Mouse (Mus musculus): ENCODE results near the gene Mdfic. TPM values are rescaled to one million over a fixed set of nuclear protein-coding genes. Genes with fewer than 3 reads are reported as not detected.
"Not testable (repeated sequence)": the region's sequence is repeated elsewhere in the genome, so short reads cannot be mapped to it uniquely, and the experiment has no call there.

The Mdfic gene
- polyA plus RNA-seq, 1 experiment from 2014 or later = 8.3 TPM

DNA sequence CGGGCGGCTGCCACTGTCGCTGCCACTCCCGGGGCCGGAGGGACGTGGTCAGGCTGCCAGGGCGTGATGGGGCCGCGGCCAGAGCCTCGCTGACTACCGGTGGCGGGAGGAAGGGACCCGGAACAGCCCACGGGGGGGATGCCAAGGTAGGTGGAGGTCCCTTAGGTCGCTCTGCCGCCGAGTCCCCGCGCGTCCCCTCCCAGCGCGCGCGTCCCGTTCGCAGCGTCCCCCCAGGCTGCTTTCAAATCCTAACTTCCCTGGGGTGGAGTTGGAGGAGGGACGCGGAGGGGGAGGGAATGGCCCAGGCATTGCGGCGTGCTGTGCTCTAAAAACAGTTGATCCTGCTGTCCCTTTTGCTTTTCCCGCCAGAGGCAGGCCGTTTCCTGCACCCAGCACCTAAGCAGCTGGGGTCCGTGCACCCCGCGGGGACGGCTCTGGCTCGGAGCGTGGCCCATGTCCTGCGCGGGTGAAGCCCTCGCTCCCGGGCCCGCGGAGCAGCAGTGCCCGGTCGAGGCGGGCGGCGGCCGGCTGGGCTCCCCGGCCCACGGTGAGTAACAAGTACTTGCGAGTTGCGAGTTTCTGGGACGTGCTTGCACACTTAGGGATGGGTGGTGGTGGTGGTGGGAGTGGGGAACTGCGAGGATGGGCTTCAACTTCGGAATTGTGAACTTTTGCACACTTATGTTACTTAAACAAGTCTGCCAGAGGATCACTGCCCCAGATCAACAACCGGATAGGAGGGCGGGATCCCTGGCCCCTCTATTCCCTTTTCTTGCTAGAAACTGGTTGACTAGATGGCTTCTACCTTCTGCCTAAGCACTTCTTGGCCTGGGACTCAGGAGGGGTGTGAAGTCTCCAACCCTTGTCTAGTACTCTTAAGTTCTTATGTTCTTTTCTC lies 606 bp downstream of the Mdfic start:
- peak; percentile 87 for DNase-seq (ENCODE audit: low spot score)
- peak overlapping the region; percentile 80 for H3K9ac ChIP-seq (ENCODE audit: low read length)
- peak overlapping the region; percentile 71 for H3K4me3 ChIP-seq (ENCODE audit: low read depth, low read length)
- H3K9me3 ChIP-seq (ENCODE audit: control insufficient read depth, low read length) = no peaks in the 10 kb centered on the region
- H3K36me3 ChIP-seq (ENCODE audit: control insufficient read depth, insufficient read depth, low read length) = no peaks in the 10 kb centered on the region
- ATAC-seq (replicated peaks; ENCODE audit: low FRiP score, low TSS enrichment, low read depth) = peak; percentile 80
- H3K27me3 ChIP-seq (replicated peaks; ENCODE audit: control insufficient read depth, insufficient read depth, low read length) = no peaks in the 10 kb centered on the region
- peak overlapping the region; percentile 66 for H3K4me2 ChIP-seq (ENCODE audit: low read length)
- no peaks in the 10 kb centered on the region; the same call in 1 of the 2 replicates for H3K4me1 ChIP-seq (replicated peaks; ENCODE audit: control insufficient read depth, insufficient read depth, low read length)
- peak overlapping the region; percentile 76 for H3K27ac ChIP-seq (ENCODE audit: low read depth)
- under 1% methylated on average over 60 of the region's 60 CpGs for WGBS

DNA sequence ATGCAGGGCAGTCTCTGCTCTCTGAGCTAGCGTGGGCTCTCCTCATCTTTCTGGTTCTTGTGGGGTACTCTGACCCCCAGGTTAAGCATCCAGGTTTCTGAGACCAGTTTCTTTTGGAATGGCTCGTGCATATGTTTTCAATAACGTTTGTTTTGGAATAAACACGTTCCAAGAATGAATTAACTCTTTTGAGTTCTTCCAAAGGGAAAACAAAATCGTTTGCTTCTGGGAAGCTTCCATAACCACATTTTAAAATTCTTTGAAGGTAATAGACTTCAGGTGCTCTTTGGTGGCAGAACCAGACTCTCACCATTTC lies 1.2 kb downstream of the Mdfic start:
- no peak for DNase-seq (ENCODE audit: low spot score)
- Histone ChIP-seq H3K9me3 (ENCODE audit: control insufficient read depth, low read length) (no peaks in the 10 kb centered on the region), H3K4me2 (ENCODE audit: low read length) (peak overlapping the region; percentile 66), H3K4me1 (replicated peaks; ENCODE audit: control insufficient read depth, insufficient read depth, low read length) (no peaks in the 10 kb centered on the region; the same call in 1 of the 2 replicates), H3K36me3 (ENCODE audit: control insufficient read depth, insufficient read depth, low read length) (no peaks in the 10 kb centered on the region), H3K27ac (ENCODE audit: low read depth) (peak overlapping the region; percentile 76), H3K4me3 (ENCODE audit: low read depth, low read length) (peak overlapping the region; percentile 71), H3K9ac (ENCODE audit: low read length) (peak overlapping the region; percentile 80), H3K27me3 (replicated peaks; ENCODE audit: control insufficient read depth, insufficient read depth, low read length) (no peaks in the 10 kb centered on the region)
- no peak for ATAC-seq (replicated peaks; ENCODE audit: low FRiP score, low TSS enrichment, low read depth)
- WGBS = 24% methylated on average over 5 of the region's 5 CpGs

DNA sequence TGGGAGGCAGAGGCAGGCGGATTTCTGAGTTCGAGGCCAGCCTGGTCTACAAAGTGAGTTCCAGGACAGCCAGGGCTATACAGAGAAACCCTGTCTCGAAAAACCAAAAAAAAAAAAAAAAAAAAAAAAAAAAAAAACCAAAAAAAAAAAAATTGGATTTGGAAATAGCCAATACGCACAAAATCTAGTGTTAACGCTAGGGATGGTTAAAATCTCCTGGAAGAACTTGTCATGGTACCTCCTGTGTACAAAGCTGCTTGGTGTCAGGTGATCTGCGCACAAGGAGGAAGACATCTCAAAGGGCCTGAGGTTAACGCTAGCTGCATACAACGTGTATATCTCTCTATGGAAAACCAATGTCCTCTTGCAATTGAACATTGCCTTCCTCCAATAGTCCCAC lies 2.2 kb downstream of the Mdfic start:
- 91% methylated on average over 6 of the region's 8 CpGs for WGBS
- not testable (repeated sequence) for DNase-seq (ENCODE audit: low spot score); H3K27me3 ChIP-seq (replicated peaks; ENCODE audit: control insufficient read depth, insufficient read depth, low read length); H3K4me3 ChIP-seq (ENCODE audit: low read depth, low read length); H3K9ac ChIP-seq (ENCODE audit: low read length); H3K4me1 ChIP-seq (replicated peaks; ENCODE audit: control insufficient read depth, insufficient read depth, low read length); H3K36me3 ChIP-seq (ENCODE audit: control insufficient read depth, insufficient read depth, low read length); ATAC-seq (replicated peaks; ENCODE audit: low FRiP score, low TSS enrichment, low read depth); H3K27ac ChIP-seq (ENCODE audit: low read depth); H3K9me3 ChIP-seq (ENCODE audit: control insufficient read depth, low read length)
- peak overlapping the region; percentile 66; the same call in 1 of the 2 replicates for H3K4me2 ChIP-seq (ENCODE audit: low read length)

DNA sequence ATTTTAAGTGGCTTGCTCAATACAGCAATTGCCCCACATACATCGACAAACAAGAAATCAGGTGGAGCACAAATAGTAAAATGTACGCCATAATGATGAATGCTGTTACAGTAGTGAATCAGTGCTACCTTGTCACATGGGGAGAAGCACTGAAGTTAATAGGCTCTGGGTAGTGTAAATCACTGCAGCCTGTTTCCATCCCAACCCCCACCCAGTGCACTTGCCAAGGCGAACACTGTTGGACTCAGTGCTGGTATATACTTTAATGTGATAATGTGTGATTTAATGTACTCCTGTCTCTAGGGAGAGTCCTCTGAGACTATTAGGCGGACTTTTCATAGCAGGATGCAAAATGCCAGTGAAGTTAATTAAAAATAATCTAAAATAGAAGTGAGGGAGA lies 3.8 kb downstream of the Mdfic start:
- no peak for DNase-seq (ENCODE audit: low spot score)
- 62% methylated on average over 4 of the region's 4 CpGs for WGBS
- Histone ChIP-seq H3K27ac (ENCODE audit: low read depth) (no peak overlapping the region), H3K9ac (ENCODE audit: low read length) (no peak overlapping the region), H3K27me3 (replicated peaks; ENCODE audit: control insufficient read depth, insufficient read depth, low read length) (no peaks in the 10 kb centered on the region), H3K4me3 (ENCODE audit: low read depth, low read length) (no peak overlapping the region), H3K9me3 (ENCODE audit: control insufficient read depth, low read length) (no peaks in the 10 kb centered on the region), H3K4me2 (ENCODE audit: low read length) (no peak overlapping the region), H3K4me1 (replicated peaks; ENCODE audit: control insufficient read depth, insufficient read depth, low read length) (no peaks in the 10 kb centered on the region; the same call in 1 of the 2 replicates), H3K36me3 (ENCODE audit: control insufficient read depth, insufficient read depth, low read length) (no peaks in the 10 kb centered on the region)
- no peak for ATAC-seq (replicated peaks; ENCODE audit: low FRiP score, low TSS enrichment, low read depth)

DNA sequence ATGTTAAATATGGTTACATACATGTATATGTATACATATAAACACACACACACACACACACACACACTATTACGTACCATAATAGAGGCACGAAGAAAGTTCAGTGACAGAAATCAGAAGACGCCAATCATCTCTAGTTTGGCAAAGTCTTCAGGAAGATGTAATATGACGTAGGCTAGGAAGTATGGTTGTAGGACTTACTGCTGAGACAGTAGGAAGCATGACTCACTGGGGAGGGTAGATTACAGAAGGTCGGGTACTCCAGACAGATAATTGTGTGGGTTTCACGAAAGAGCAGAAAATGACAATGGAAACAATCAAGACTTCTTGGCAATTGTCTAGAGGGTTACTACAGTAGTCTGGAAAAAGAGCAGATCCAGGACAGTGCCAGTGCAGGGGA lies 6.0 kb downstream of the Mdfic start:
- no peaks in the 10 kb centered on the region for H3K9me3 ChIP-seq (ENCODE audit: control insufficient read depth, low read length)
- H3K27ac ChIP-seq (ENCODE audit: low read depth) = no peak overlapping the region
- ATAC-seq (replicated peaks; ENCODE audit: low FRiP score, low TSS enrichment, low read depth) = no peak
- H3K36me3 ChIP-seq (ENCODE audit: control insufficient read depth, insufficient read depth, low read length) = no peaks in the 10 kb centered on the region
- no peaks in the 10 kb centered on the region for H3K27me3 ChIP-seq (replicated peaks; ENCODE audit: control insufficient read depth, insufficient read depth, low read length)
- no peak overlapping the region for H3K9ac ChIP-seq (ENCODE audit: low read length)
- no peaks in the 10 kb centered on the region; the same call in 1 of the 2 replicates for H3K4me1 ChIP-seq (replicated peaks; ENCODE audit: control insufficient read depth, insufficient read depth, low read length)
- 88% methylated on average over 6 of the region's 6 CpGs for WGBS
- H3K4me3 ChIP-seq (ENCODE audit: low read depth, low read length) = no peak overlapping the region
- no peak for DNase-seq (ENCODE audit: low spot score)
- no peak overlapping the region for H3K4me2 ChIP-seq (ENCODE audit: low read length)

DNA sequence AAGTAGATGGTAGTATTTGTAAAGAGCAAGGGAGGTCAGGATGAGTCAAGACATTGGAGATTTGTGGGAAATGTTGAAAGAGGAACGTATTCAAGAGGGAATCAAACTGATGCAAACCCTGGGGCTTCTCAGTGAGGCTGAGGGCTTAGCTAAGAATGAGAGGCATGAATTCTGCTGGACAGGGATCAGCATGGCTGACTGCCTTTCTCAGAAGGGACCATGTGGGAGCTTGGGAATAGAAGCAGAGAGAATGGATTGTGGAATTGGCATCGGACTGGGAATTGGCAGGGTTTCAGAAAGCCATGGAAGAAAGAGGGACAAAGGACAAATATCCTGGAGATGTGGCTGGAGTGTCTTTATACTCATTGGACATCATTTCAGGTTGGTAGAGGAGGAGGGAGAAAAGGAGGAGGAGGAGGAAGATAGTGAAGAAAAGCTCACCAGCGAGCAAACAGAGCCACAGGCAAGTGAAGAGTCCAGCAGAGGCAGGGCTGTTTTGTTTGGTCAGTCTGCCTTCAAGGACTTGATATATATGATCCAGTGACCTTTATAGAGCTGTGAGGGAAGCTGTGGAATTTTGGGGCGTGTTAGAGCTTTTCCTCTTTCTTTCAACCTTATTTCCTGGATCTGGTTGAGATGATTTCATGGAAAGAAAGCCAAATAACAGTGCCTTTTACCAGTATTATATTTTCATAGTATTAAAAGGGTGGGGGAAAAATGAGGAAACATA lies 7.4 kb downstream of the Mdfic start:
- no peaks in the 10 kb centered on the region for H3K27me3 ChIP-seq (replicated peaks; ENCODE audit: control insufficient read depth, insufficient read depth, low read length)
- no peaks in the 10 kb centered on the region for H3K36me3 ChIP-seq (ENCODE audit: control insufficient read depth, insufficient read depth, low read length)
- no peaks in the 10 kb centered on the region; the same call in 1 of the 2 replicates for H3K4me1 ChIP-seq (replicated peaks; ENCODE audit: control insufficient read depth, insufficient read depth, low read length)
- H3K27ac ChIP-seq (ENCODE audit: low read depth) = no peak overlapping the region
- no peaks in the 10 kb centered on the region for H3K9me3 ChIP-seq (ENCODE audit: control insufficient read depth, low read length)
- H3K9ac ChIP-seq (ENCODE audit: low read length) = no peak overlapping the region
- ATAC-seq (replicated peaks; ENCODE audit: low FRiP score, low TSS enrichment, low read depth) = no peak
- H3K4me2 ChIP-seq (ENCODE audit: low read length) = no peak overlapping the region
- DNase-seq (ENCODE audit: low spot score) = no peak
- H3K4me3 ChIP-seq (ENCODE audit: low read depth, low read length) = no peak overlapping the region
- WGBS = 52% methylated on average over 4 of the region's 4 CpGs

DNA sequence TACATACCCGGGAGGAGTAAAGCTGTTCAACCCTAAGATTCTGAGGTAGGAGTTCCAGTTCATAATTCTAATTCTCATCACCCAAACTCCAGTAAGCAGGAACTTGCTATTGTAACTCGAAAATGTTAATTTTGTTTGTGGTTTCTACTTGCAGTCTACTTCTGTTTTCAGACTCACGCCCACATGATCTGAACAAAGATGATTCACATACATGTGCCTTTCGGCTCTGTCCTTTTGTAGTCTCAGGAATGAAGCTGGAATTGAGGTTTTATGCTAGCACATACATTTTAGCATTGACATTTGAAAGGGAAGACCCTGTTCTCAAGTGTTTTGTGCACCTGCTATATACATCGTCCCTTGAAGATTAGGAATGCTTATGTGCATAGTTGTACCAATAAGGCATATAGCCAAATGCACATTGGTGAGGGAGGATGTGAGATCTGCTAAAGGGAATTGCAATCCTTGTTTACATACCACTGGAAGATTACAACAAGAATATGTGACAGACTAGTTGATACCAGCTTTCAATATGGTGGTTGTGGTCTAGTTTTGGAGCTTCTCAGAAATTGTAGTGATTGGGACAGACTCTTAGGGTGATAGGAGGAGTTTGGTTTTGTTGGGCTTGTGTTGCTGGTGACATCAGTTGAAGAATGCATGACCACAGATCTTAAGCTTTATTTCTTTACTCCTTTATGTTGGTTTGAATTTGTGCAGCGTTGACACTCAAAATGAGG lies 8.6 kb downstream of the Mdfic start:
- ATAC-seq (replicated peaks; ENCODE audit: low FRiP score, low TSS enrichment, low read depth) (no peak), DNase-seq (ENCODE audit: low spot score) (no peak)
- Histone ChIP-seq H3K4me3 (ENCODE audit: low read depth, low read length) (no peak overlapping the region), H3K4me2 (ENCODE audit: low read length) (no peak overlapping the region), H3K4me1 (replicated peaks; ENCODE audit: control insufficient read depth, insufficient read depth, low read length) (no peaks in the 10 kb centered on the region; the same call in 1 of the 2 replicates), H3K36me3 (ENCODE audit: control insufficient read depth, insufficient read depth, low read length) (no peaks in the 10 kb centered on the region), H3K9me3 (ENCODE audit: control insufficient read depth, low read length) (no peaks in the 10 kb centered on the region), H3K9ac (ENCODE audit: low read length) (no peak overlapping the region), H3K27ac (ENCODE audit: low read depth) (no peak overlapping the region), H3K27me3 (replicated peaks; ENCODE audit: control insufficient read depth, insufficient read depth, low read length) (no peaks in the 10 kb centered on the region)
- 88% methylated on average over 6 of the region's 6 CpGs for WGBS

DNA sequence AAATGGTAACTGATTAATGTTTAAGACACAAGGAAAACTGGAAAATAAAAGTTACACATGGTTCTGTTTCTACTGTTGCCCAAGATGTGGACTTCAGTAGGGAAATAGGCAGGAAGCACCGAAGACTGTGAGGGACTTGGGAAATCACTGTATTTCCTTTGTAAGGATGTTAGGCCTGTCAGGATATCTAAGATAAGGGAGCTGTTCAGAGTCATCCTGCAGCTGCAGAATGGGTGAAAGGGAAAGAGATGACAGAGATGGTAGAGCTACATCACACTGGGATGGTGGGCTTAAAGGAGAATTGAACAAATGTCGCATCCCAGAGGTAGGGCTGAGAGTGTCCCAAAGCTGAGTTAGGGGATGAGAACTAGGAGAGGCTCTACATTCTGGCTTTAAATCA lies 9.8 kb downstream of the Mdfic start:
- Histone ChIP-seq H3K9ac (ENCODE audit: low read length) (no peak overlapping the region), H3K4me3 (ENCODE audit: low read depth, low read length) (no peak overlapping the region), H3K27ac (ENCODE audit: low read depth) (no peak overlapping the region), H3K27me3 (replicated peaks; ENCODE audit: control insufficient read depth, insufficient read depth, low read length) (no peaks in the 10 kb centered on the region), H3K9me3 (ENCODE audit: control insufficient read depth, low read length) (no peaks in the 10 kb centered on the region), H3K36me3 (ENCODE audit: control insufficient read depth, insufficient read depth, low read length) (no peaks in the 10 kb centered on the region), H3K4me2 (ENCODE audit: low read length) (no peak overlapping the region), H3K4me1 (replicated peaks; ENCODE audit: control insufficient read depth, insufficient read depth, low read length) (no peaks in the 10 kb centered on the region; the same call in 1 of the 2 replicates)
- 91% methylated on average over 2 of the region's 2 CpGs for WGBS
- DNase-seq (ENCODE audit: low spot score) = no peak
- ATAC-seq (replicated peaks; ENCODE audit: low FRiP score, low TSS enrichment, low read depth) = no peak
